Mouse (Mus musculus) cerebellum, adult 11-12 months (tissue): Measurements from ENCODE around the gene Zfp609.
"Not testable (repeated sequence)": the region's sequence is repeated elsewhere in the genome, so short reads cannot be mapped to it uniquely, and the experiment has no call there.

Experiments
- DNase-seq: peaks from one replicate; pipeline ENCODE4 v3.0.0; 2022

The Zfp609 gene

GRCm38 (mm10) chr9:65812841-65813240, 14.5 kb downstream of the Zfp609 start:
- DNase-seq = no peak

DNA sequence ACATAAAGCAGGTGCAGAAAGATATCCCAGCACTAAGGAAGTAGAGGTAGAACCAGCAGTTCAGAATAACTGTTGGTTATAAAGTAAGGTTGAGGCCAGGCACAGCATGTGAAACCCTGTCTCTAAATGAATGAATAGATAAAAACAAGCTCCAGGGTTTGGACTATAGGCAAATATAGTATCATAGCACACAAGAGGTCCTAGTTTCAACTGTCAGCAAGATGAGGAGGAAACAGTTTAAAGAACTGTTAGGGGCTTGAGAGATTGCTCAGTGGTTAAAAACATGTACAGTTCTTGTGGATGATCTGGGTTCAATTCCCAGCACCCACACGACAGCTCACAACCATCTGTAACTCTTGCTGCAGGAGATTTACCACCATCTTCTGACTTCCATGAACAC, 15.6 kb downstream of the Zfp609 start:
- DNase-seq = no peak

GRCm38 (mm10) chr9:65807818-65808217, 19.5 kb downstream of the Zfp609 start:
- no peak for DNase-seq

DNA sequence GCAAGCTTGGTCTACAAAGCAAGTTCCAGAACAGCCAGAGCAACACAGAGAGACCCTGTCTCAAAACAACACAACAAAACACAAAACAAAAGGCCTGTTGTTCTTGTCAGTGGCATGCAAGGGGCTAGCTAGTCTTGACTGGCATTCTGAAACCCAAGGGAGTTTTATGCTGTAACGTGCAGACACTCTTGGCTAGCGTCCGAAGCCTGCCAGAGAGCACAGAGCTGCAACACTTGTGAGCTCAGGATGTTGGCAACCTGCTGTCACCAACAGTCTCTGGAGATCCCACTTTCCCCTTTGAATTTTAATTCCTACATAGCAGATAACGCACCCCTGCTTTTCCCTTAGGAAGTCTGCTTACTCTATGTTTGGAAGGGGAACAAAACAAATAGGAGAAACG, 20.1 kb downstream of the Zfp609 start:
- DNase-seq = no peak

DNA sequence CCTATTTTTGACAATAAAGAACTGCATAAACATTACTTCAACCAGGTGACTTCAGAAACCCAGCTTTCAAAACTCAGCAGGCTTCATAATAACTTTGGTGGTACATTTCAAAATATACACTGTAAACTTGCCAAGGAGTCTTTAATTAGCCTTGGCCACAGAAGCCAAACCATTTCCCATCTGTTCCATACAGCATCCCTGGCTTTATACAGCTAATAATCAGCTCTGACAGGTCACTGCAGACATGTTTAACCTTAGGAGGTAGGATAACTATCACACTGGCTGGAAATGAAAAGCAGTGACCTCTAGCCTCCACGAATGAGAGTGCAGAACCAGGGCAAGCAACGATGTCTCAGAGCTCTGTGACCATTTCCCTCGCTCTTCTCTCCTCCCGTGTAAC, 27.6 kb downstream of the Zfp609 start:
- peak; percentile 41 for DNase-seq

DNA sequence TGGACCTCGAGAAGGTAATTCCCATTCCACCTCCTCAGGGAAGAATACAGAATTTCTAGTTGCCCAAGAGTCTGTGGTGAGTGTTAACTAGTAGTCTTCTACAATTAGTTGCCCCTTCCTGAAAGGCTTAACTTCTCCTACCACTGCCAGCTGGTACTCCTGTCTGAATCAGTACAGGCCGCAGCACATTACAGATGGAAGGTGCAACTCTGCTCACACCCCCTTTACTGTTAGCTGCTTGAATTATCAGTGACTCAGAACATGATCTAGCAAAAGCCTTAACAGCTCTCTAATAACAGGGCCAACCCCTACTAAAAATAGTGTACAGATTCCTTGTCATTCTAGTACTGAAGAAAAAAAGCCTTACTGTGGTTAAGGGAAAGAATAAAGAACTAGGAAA, 31.7 kb downstream of the Zfp609 start:
- no peak for DNase-seq

DNA sequence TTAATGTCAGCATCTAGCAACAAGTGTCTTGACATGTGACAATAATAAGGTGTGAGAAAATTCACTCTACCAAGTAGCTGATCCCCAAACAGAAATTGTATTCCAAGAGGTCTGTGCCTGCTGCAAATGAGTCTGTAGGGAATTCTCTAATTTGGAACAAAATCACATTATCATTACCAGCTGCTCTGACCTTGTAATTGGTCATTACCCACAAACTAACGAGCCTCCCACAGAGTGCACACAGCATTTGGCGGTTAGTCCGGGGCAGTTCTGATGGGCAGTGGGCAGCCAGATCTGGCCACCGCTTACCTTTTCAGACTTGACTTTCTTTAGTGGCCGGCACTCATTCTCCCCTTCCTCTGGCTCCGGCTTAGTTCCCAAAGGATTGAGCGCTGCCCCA, 33.1 kb downstream of the Zfp609 start:
- no peak for DNase-seq

DNA sequence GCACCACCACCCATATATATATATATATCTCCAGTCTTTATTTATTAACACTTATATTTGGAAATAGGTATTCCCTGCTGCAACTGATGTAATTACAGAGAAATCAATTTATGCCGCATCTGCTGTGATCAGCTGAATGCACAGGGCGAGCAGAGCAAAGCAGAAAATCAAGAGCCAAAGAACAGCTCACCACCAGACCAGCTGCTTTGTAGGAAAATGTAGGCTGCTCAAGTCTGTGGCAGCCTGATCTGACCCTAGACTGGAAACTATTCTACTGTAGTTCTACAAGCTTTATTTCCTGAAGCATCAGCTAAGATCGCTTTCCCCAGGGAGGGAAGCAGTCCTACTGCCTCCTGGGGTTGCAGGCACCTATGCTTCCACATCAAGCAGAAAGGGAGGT, 33.9 kb downstream of the Zfp609 start:
- no peak for DNase-seq

GRCm38 (mm10) chr9:65793086-65793485, 34.3 kb downstream of the Zfp609 start:
- no peak for DNase-seq

DNA sequence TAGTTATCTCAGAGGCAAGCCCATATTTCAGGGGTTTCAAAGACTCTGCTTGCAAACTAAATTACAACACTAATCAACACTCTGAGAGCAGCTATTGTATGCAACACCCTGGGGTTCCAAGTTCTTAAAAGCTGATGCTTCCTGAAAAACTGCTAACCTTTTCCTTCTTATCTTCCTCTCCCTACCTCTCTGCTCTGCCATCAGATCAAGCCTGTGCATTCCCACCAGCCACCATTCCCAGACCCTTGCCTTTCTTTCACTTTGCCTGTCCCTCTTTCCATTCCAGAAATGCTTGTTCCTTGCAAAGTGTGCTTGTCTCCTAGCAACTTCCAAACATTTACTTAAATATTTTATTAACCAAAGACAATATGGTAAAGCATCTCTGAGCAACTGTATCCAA, 35.5 kb downstream of the Zfp609 start:
- DNase-seq = no peak

DNA sequence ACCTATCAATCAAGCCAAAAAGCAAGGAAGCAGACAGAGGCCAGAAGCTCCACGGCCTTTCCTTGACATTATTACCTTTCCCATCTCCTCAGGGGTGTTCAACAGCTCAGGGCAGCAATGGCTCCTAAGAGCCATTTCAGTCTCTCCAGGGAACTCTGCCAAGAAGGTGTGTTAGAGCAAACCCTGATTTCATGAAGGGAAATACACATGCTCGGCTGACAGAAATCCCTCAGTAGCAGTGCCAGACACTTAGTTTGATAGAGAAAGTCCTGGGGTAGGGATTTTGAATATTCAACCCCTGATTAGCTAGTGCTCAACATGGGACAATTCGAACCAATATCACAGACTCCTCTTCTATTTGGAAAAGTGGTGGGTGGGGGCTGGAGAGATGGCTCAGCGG, 36.3 kb downstream of the Zfp609 start:
- DNase-seq = no peak

DNA sequence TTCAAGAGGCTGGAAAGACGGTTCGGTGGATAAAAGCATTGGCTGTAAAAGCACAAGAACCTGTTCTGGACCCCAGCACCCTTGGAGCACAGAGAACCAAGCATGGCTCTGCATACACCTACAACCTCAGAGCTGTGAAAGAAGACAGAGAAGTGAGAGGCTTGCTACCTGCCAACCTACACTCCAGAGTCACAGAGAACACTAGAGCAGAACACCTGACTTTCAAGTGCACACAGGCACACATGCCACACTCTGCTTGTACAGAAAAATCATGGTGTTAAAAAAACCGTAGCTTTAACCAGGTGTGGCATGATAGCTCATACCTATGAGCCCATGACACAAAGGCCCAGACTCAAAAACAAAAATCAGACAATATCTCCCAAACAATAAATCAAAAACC, 37.6 kb downstream of the Zfp609 start:
- no peak for DNase-seq

- DNase-seq = no peak
Observed at GRCm38 (mm10) chr9:65788556-65788955, 38.8 kb downstream of the Zfp609 start.

DNA sequence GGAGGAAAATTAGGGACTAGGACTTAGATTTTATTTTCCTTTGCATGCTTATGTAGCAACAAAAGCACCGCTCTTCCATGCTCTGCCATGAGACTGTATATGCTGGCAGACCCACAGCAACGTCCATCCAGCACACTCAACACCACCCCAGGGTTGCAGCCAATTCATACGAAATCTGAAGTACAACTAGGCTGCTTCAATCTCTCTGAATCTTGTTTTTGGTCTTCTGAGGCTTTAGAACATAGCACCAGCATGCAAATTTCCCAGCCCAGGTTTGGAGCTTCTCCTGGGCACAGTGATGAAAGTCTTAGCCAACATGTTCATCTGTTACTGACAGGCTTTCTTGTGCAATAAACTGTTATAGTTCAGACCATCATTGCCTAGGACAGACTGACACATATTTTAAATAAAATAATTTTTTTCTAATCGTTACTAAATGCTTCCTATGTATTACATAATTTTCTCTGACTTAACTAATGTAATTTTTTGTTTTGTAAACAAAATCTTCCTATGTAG, 39.5 kb downstream of the Zfp609 start:
- no peak for DNase-seq

DNA sequence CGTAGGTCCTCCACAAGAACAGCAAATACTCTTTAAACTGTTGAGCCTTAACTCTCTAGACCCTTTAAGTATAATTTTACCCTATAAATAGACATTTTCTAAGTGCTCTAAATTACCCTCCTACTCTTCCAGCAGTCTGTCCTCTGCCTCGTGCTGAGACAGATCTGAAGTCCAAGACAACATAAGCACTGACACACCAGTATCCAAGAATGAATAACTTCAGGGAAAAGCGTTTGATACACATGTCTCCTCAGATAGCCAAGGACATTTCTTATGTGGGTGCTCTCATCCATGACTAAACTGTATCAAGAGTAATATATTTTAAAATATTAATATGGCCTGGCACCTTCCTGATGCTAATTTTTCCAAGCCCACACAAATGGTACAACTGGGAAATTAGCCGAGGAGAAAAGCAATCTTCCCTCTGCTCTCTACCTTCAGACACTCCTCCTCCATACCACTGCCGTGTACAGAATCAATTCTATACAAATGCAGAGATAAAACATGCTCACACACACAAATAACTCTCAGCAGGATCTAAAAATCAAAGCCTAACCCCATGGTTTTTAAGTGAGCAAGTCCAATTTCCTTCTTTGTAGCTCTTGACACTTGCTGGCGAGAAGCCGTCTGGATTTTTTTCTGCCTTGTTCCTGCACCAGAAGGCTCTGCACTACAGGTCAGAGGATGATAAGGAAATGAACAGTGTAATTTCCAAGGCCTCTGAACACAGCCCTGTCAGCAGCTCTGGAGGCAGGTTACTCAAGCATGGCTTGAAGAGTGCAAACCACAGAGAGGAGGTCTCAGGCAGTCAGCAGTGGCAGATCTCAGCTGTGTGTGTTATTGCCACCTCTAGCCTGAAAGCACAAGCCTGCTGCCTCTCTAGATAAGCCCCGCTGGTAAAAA, 40.2 kb downstream of the Zfp609 start:
- DNase-seq = peak; percentile 71

- no peak for DNase-seq
Observed at GRCm38 (mm10) chr9:65785772-65786368, 41.5 kb downstream of the Zfp609 start.

- not testable (repeated sequence) for DNase-seq
Observed at GRCm38 (mm10) chr9:65779619-65780018, 47.7 kb downstream of the Zfp609 start.

- no peak for DNase-seq
Observed at GRCm38 (mm10) chr9:65776874-65777432, 50.4 kb downstream of the Zfp609 start.

GRCm38 (mm10) chr9:65776137-65776872, 51.1 kb downstream of the Zfp609 start:
- DNase-seq = no peak

DNA sequence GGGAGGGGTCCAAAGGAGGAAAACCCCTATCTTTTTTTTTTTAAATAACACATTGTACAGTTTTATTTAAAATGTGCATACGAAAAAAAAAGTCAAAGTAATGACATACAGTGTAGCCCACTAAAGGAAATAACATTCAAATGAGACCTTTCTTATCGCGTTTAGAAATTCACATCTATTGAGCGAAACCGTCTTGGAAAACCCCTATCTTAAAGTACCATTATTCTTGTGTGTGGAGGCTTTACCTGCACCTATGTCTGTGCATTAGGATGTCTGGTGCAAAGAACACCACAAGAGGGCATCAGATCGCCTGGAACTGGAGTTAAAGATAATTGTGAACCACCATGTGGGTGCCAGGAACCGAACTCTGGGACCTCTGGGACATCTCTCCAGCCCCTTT, 53.6 kb downstream of the Zfp609 start:
- DNase-seq = no peak

GRCm38 (mm10) chr9:65771011-65771664, 56.2 kb downstream of the Zfp609 start:
- DNase-seq = no peak

- DNase-seq = no peak
Observed at GRCm38 (mm10) chr9:65762728-65763127, 64.6 kb downstream of the Zfp609 start.

- no peak for DNase-seq
Observed at GRCm38 (mm10) chr9:65759992-65760391, 67.4 kb downstream of the Zfp609 start.
